Mouse (Mus musculus): ENCODE measurements around the gene Cnpy2. TPM values are rescaled to one million over a fixed set of nuclear protein-coding genes. Genes with fewer than 3 reads are reported as not detected.

Gene Cnpy2
- polyA plus RNA-seq, 1 experiment: 55.9 TPM

GRCm38 (mm10) chr10:128372142-128372541, 49.9 kb downstream of the Cnpy2 start:
- TF ChIP-seq CTCF (IDR thresholded peaks at IDR 0.05; ENCODE audit: insufficient read depth, low read length) (no peak), POLR2A (IDR thresholded peaks at IDR 0.05; ENCODE audit: borderline replicate concordance, extremely low read depth, low read depth, low read length) (no peak)
- Histone ChIP-seq H3K4me1 (ENCODE audit: control insufficient read depth, insufficient read depth, low read length) (peaks cover 7% of the 10 kb centered on the region; the same call in 1 of the 2 replicates), H3K4me3 (replicated peaks; ENCODE audit: extremely low read depth, low read depth, low read length) (no peak overlapping the region)
- whole genome bisulfite sequencing: 78% methylated on average over 5 of the region's 5 CpGs
- DNase-seq: no peak

GRCm38 (mm10) chr10:128372989-128373748, 50.9 kb downstream of the Cnpy2 start:
- DNase-seq: no peak
- H3K4me1 ChIP-seq (ENCODE audit: control insufficient read depth, insufficient read depth, low read length): peaks cover 14% of the 10 kb centered on the region
- H3K4me3 ChIP-seq (replicated peaks; ENCODE audit: extremely low read depth, low read depth, low read length): no peak overlapping the region
- WGBS: 50% methylated on average over 6 of the region's 6 CpGs
- TF ChIP-seq POLR2A (IDR thresholded peaks at IDR 0.05; ENCODE audit: borderline replicate concordance, extremely low read depth, low read depth, low read length) (no peak), CTCF (IDR thresholded peaks at IDR 0.05; ENCODE audit: insufficient read depth, low read length) (no peak)

- Histone ChIP-seq H3K4me3 (replicated peaks; ENCODE audit: extremely low read depth, low read depth, low read length) (no peak overlapping the region), H3K4me1 (ENCODE audit: control insufficient read depth, insufficient read depth, low read length) (peaks cover 17% of the 10 kb centered on the region)
- WGBS: 76% methylated on average over 6 of the region's 6 CpGs
- no peak for TF ChIP-seq POLR2A (IDR thresholded peaks at IDR 0.05; ENCODE audit: borderline replicate concordance, extremely low read depth, low read depth, low read length)
- peak; percentile 29; the same call in 1 of the 2 replicates for TF ChIP-seq CTCF (IDR thresholded peaks at IDR 0.05; ENCODE audit: insufficient read depth, low read length)
- DNase-seq: no peak
Measured at GRCm38 (mm10) chr10:128374393-128374792, 52.1 kb downstream of the Cnpy2 start.

- H3K4me3 ChIP-seq (replicated peaks; ENCODE audit: extremely low read depth, low read depth, low read length): peak overlapping the region; percentile 66
Measured at GRCm38 (mm10) chr10:128376099-128376454, 53.8 kb downstream of the Cnpy2 start.

GRCm38 (mm10) chr10:128376455-128377211, 54.4 kb downstream of the Cnpy2 start, which contains the start of gene Ankrd52:
Gene Ankrd52 (plus strand): TSS chr10:128377115.
- Histone ChIP-seq H3K4me3 (replicated peaks; ENCODE audit: extremely low read depth, low read depth, low read length) (peak within 1 kb of the TSS; percentile 68), H3K4me1 (ENCODE audit: control insufficient read depth, insufficient read depth, low read length) (peaks cover 15% of the 10 kb centered on the region)
- WGBS: under 1% methylated on average over 68 of the region's 73 CpGs
- peak; percentile 87 for DNase-seq
- TF ChIP-seq POLR2A (IDR thresholded peaks at IDR 0.05; ENCODE audit: borderline replicate concordance, extremely low read depth, low read depth, low read length) (no peak; the same call in 1 of the 2 replicates), CTCF (IDR thresholded peaks at IDR 0.05; ENCODE audit: insufficient read depth, low read length) (no peak)

More at GRCm38 (mm10) chr10:128376099-128376454, 53.8 kb downstream of the Cnpy2 start:
- no peak for TF ChIP-seq POLR2A (IDR thresholded peaks at IDR 0.05; ENCODE audit: borderline replicate concordance, extremely low read depth, low read depth, low read length)
- TF ChIP-seq CTCF (IDR thresholded peaks at IDR 0.05; ENCODE audit: insufficient read depth, low read length): no peak
- no peak for DNase-seq
- peaks cover 15% of the 10 kb centered on the region for H3K4me1 ChIP-seq (ENCODE audit: control insufficient read depth, insufficient read depth, low read length)
- 53% methylated on average over 4 of the region's 4 CpGs for WGBS

Other genes starting within 250 kb of the Cnpy2 start
- 1,519 and 1,632 TPM in 2 replicates for gene Atp5b, start 239.2 kb upstream of the Cnpy2 start, polyA plus RNA-seq (2012; rRNA removed)
- 26.9 and 40.7 TPM in 2 replicates for gene Baz2a, start 230.9 kb upstream of the Cnpy2 start, polyA plus RNA-seq (2012; rRNA removed)
- gene Rbms2, start 142.2 kb upstream of the Cnpy2 start, polyA plus RNA-seq (2012; rRNA removed): 103 and 116 TPM in 2 replicates
- 1.5 and 2.4 TPM in 2 replicates for gene Gls2, start 128.0 kb upstream of the Cnpy2 start, polyA plus RNA-seq (2012; rRNA removed)
- gene Spryd4, start 110.7 kb upstream of the Cnpy2 start, polyA plus RNA-seq (2012; rRNA removed): 5.6 and 9.9 TPM in 2 replicates
- not detected in 2 replicates for gene Mip, start 96.6 kb upstream of the Cnpy2 start, polyA plus RNA-seq (2012; rRNA removed)
- 7.8 and 7.9 TPM in 2 replicates for gene Timeless, start 90.4 kb upstream of the Cnpy2 start, polyA plus RNA-seq (2012; rRNA removed)
- gene Apon, start 68.4 kb upstream of the Cnpy2 start, polyA plus RNA-seq (2012; rRNA removed): 0.08 and 0.27 TPM in 2 replicates
- gene Apof, start 53.8 kb upstream of the Cnpy2 start, polyA plus RNA-seq (2012; rRNA removed): 0.32 and 0.75 TPM in 2 replicates
- 30.8 and 34.4 TPM in 2 replicates for gene Stat2, start 51.9 kb upstream of the Cnpy2 start, polyA plus RNA-seq (2012; rRNA removed)
- 0.08 TPM in 1 of 2 replicates, not detected in the other for gene Il23a, start 23.7 kb upstream of the Cnpy2 start, polyA plus RNA-seq (2012; rRNA removed)
- 22.8 and 30.7 TPM in 2 replicates for gene Pan2, start 19.1 kb upstream of the Cnpy2 start, polyA plus RNA-seq (2012; rRNA removed)
- 95.6 and 150 TPM in 2 replicates for gene Cs, start 15.3 kb downstream of the Cnpy2 start, polyA plus RNA-seq (2012; rRNA removed)
- 28.9 and 48.7 TPM in 2 replicates for gene Coq10a, start 46.5 kb downstream of the Cnpy2 start, polyA plus RNA-seq (2012; rRNA removed)
- gene Ankrd52, start 54.7 kb downstream of the Cnpy2 start, polyA plus RNA-seq (2012; rRNA removed): 24.5 and 31.6 TPM in 2 replicates
- 0.42 TPM in 1 of 2 replicates, not detected in the other for gene Slc39a5, start 78.8 kb downstream of the Cnpy2 start, polyA plus RNA-seq (2012; rRNA removed)
- gene Nabp2, start 89.0 kb downstream of the Cnpy2 start, polyA plus RNA-seq (2012; rRNA removed): 22.1 and 23.4 TPM in 2 replicates
- gene Rnf41, start 89.2 kb downstream of the Cnpy2 start, polyA plus RNA-seq (2012; rRNA removed): 24.4 and 25.5 TPM in 2 replicates
- gene Smarcc2, start 136.8 kb downstream of the Cnpy2 start, polyA plus RNA-seq (2012; rRNA removed): 99.8 TPM in 2 replicates
- 771 and 1,159 TPM in 2 replicates for gene Myl6, start 171.7 kb downstream of the Cnpy2 start, polyA plus RNA-seq (2012; rRNA removed)
- gene Myl6b, start 176.2 kb downstream of the Cnpy2 start, polyA plus RNA-seq (2012; rRNA removed): 1.9 and 2.0 TPM in 2 replicates
- gene Esyt1, start 203.4 kb downstream of the Cnpy2 start, polyA plus RNA-seq (2012; rRNA removed): 94.9 and 97.2 TPM in 2 replicates
- gene Zc3h10, start 225.3 kb downstream of the Cnpy2 start, polyA plus RNA-seq (2012; rRNA removed): 13.2 and 15.1 TPM in 2 replicates
- 1,224 and 1,373 TPM in 2 replicates for gene Rpl41, start 226.8 kb downstream of the Cnpy2 start, polyA plus RNA-seq (2012; rRNA removed)
- gene Pa2g4, start 243.5 kb downstream of the Cnpy2 start, polyA plus RNA-seq (2012; rRNA removed): 13.7 and 23.9 TPM in 2 replicates